24 mouse cellular contexts compared by ENCODE assay signal in the genomic region with DNA sequence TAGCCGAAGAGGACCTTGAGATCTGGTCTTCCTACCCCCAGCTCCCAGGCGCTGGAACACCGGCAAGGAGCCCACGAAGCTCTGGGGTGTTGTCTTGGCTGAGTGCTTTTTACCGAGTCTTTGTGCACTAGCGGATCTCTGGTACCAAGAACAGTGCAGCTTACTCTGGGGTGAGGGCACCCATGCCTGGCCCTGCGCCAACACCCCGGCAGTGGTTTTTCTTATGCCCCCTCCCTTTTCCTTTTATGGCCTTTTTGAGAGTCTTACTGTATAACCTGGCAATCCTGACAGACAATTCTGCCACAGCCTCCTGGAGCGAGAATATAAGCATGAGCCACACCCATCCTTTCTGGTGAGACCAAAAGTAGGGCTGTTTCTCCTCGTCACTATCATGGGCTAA. TPM values are rescaled to one million over a fixed set of nuclear protein-coding genes. Genes with fewer than 3 reads are reported as not detected.
A peak's percentile ranks its signal among the peaks of the same experiment; 100 is the strongest.
DNase-seq lines count a peak whose midpoint lies in the region; ATAC-seq and TF ChIP-seq lines count a peak whose summit lies in the region.
"Had no signal": no experiment of that assay in that cellular context is flagged by ENCODE, and none has a peak within 500 bp of the region (broad histone marks: within the 10 kb centered on the region; RNA-seq: fewer than 3 reads in every experiment).

No protein-coding gene starts in this region.

- DNase-seq in embryonic facial prominence, embryonic 10.5 days (ENCODE audit: low spot score) = no peak
- no peak for DNase-seq in limb, embryonic 10.5 days (ENCODE audit: low spot score)
- DNase-seq in thymus, postnatal 4 days = no peak
- no peak for DNase-seq in spleen, postnatal 14 days (ENCODE audit: low spot score in 2 of 2)
- DNase-seq: adrenal gland, adult 8-10 months; adrenal gland, postnatal 36 days; cerebellum, adult 2 months; cerebellum, postnatal 10 days; embryo, embryonic 11 days; forebrain, postnatal 0 days; gastrocnemius, postnatal 14 days; heart, adult 2 months; heart, postnatal 14 days had no signal

- TF ChIP-seq CTCF in E14TG2a.4 (conservative IDR thresholded peaks at IDR 0.05; ENCODE audit: low read length) = no peak

- no peaks in the 10 kb centered on the region for H3K27me3 ChIP-seq in embryonic facial prominence, embryonic 13.5 days
- no peaks in the 10 kb centered on the region for H3K27me3 ChIP-seq in embryonic facial prominence, embryonic 10.5 days (replicated peaks; ENCODE audit: low read depth, poor library complexity, severe bottlenecking)
- no peaks in the 10 kb centered on the region for H3K27me3 ChIP-seq in limb, embryonic 15.5 days
- no peaks in the 10 kb centered on the region for H3K27me3 ChIP-seq in limb, embryonic 10.5 days (ENCODE audit: low read depth, poor library complexity, severe bottlenecking)
- peaks cover 24% of the 10 kb centered on the region for H3K27me3 ChIP-seq in E14TG2a.4 (ENCODE audit: insufficient read depth, low read length)
- H3K27me3 ChIP-seq in embryonic facial prominence, embryonic 15.5 days = no peaks in the 10 kb centered on the region
- H3K27me3 ChIP-seq: embryonic facial prominence, embryonic 12.5 days; forebrain, embryonic 13.5 days; heart, embryonic 15.5 days; hindbrain, embryonic 13.5 days; Patski had no signal

- peaks cover 94% of the 10 kb centered on the region for H3K36me3 ChIP-seq in embryonic facial prominence, embryonic 13.5 days
- H3K36me3 ChIP-seq in embryonic facial prominence, embryonic 10.5 days (replicated peaks) = peaks cover 98% of the 10 kb centered on the region
- H3K36me3 ChIP-seq in limb, embryonic 15.5 days = peaks cover 95% of the 10 kb centered on the region
- peaks cover 94% of the 10 kb centered on the region for H3K36me3 ChIP-seq in limb, embryonic 10.5 days
- peaks cover 41% of the 10 kb centered on the region for H3K36me3 ChIP-seq in E14TG2a.4 (ENCODE audit: insufficient read depth, low read length)
- H3K36me3 ChIP-seq in embryonic facial prominence, embryonic 15.5 days = peaks cover 93% of the 10 kb centered on the region

- H3K9me3 ChIP-seq in embryonic facial prominence, embryonic 13.5 days = no peaks in the 10 kb centered on the region
- no peaks in the 10 kb centered on the region for H3K9me3 ChIP-seq in embryonic facial prominence, embryonic 10.5 days
- H3K9me3 ChIP-seq in limb, embryonic 15.5 days = no peaks in the 10 kb centered on the region
- no peaks in the 10 kb centered on the region for H3K9me3 ChIP-seq in limb, embryonic 10.5 days (replicated peaks)
- H3K9me3 ChIP-seq in E14TG2a.4 (ENCODE audit: low read length) = no peaks in the 10 kb centered on the region
- no peaks in the 10 kb centered on the region for H3K9me3 ChIP-seq in embryonic facial prominence, embryonic 15.5 days (replicated peaks)
- H3K9me3 ChIP-seq: embryonic facial prominence, embryonic 12.5 days; forebrain, embryonic 13.5 days; heart, embryonic 15.5 days; hindbrain, embryonic 13.5 days had no signal

- no peaks in the 10 kb centered on the region for H3K4me1 ChIP-seq in embryonic facial prominence, embryonic 13.5 days
- H3K4me1 ChIP-seq in embryonic facial prominence, embryonic 10.5 days = no peaks in the 10 kb centered on the region
- H3K4me1 ChIP-seq in limb, embryonic 15.5 days = no peaks in the 10 kb centered on the region
- no peaks in the 10 kb centered on the region for H3K4me1 ChIP-seq in limb, embryonic 10.5 days
- peaks cover 81% of the 10 kb centered on the region for H3K4me1 ChIP-seq in E14TG2a.4 (replicated peaks; ENCODE audit: low read depth, low read length)
- 0 out of 2 replicates have a peak, but pooled peaks cover 3% of the 10 kb centered on the region for H3K4me1 ChIP-seq in embryonic facial prominence, embryonic 15.5 days
- H3K4me1 ChIP-seq: embryonic facial prominence, embryonic 12.5 days; forebrain, embryonic 13.5 days; heart, embryonic 15.5 days had no signal

- no peak overlapping the region for H3K4me3 ChIP-seq in embryonic facial prominence, embryonic 13.5 days
- no peak overlapping the region for H3K4me3 ChIP-seq in embryonic facial prominence, embryonic 10.5 days
- H3K4me3 ChIP-seq in limb, embryonic 15.5 days = no peak overlapping the region
- H3K4me3 ChIP-seq in limb, embryonic 10.5 days = no peak overlapping the region
- H3K4me3 ChIP-seq in E14TG2a.4 (replicated peaks; ENCODE audit: low read length) = peak overlapping the region; percentile 23
- no peak overlapping the region for H3K4me3 ChIP-seq in embryonic facial prominence, embryonic 15.5 days (replicated peaks)
- H3K4me3 ChIP-seq: embryonic facial prominence, embryonic 12.5 days; forebrain, embryonic 13.5 days; heart, adult 2 months; heart, embryonic 15.5 days; hindbrain, embryonic 13.5 days had no signal

- no peak overlapping the region for H3K4me2 ChIP-seq in embryonic facial prominence, embryonic 13.5 days
- no peak overlapping the region for H3K4me2 ChIP-seq in limb, embryonic 15.5 days
- no peak overlapping the region for H3K4me2 ChIP-seq in embryonic facial prominence, embryonic 15.5 days (replicated peaks)
- H3K4me2 ChIP-seq: embryonic facial prominence, embryonic 12.5 days; forebrain, embryonic 13.5 days; heart, embryonic 11.5 days; heart, embryonic 15.5 days; hindbrain, embryonic 13.5 days had no signal

- 0 out of 2 replicates have a peak overlapping the region, but pooled peaks have one; percentile 11 for H3K27ac ChIP-seq in embryonic facial prominence, embryonic 13.5 days
- H3K27ac ChIP-seq in embryonic facial prominence, embryonic 10.5 days (replicated peaks) = no peak overlapping the region
- peak overlapping the region; percentile 61 for H3K27ac ChIP-seq in limb, embryonic 15.5 days
- H3K27ac ChIP-seq in limb, embryonic 10.5 days = no peak overlapping the region
- H3K27ac ChIP-seq in embryonic facial prominence, embryonic 15.5 days (replicated peaks) = peak overlapping the region; percentile 29; the same call in 1 of the 2 replicates
- H3K27ac ChIP-seq: embryonic facial prominence, embryonic 12.5 days; forebrain, embryonic 13.5 days; heart, adult 2 months; heart, embryonic 15.5 days; hindbrain, embryonic 13.5 days; hindbrain, postnatal 0 days had no signal

- 80% methylated on average over 10 of the region's 10 CpGs for WGBS in embryonic facial prominence, embryonic 13.5 days
- 88% methylated on average over 10 of the region's 10 CpGs for WGBS in embryonic facial prominence, embryonic 10.5 days
- WGBS in limb, embryonic 15.5 days = 73% methylated on average over 10 of the region's 10 CpGs
- 85% methylated on average over 10 of the region's 10 CpGs for WGBS in limb, embryonic 10.5 days
- 74% methylated on average over 10 of the region's 10 CpGs for WGBS in embryonic facial prominence, embryonic 15.5 days

- H3K9ac ChIP-seq in embryonic facial prominence, embryonic 13.5 days = no peak overlapping the region
- H3K9ac ChIP-seq in limb, embryonic 15.5 days = no peak overlapping the region
- no peak overlapping the region for H3K9ac ChIP-seq in embryonic facial prominence, embryonic 15.5 days
- H3K9ac ChIP-seq: embryonic facial prominence, embryonic 12.5 days; forebrain, embryonic 13.5 days; forebrain, postnatal 0 days; heart, embryonic 15.5 days; hindbrain, embryonic 13.5 days had no signal

- ATAC-seq in embryonic facial prominence, embryonic 13.5 days (ENCODE audit: insufficient number of reproducible peaks, insufficient read depth, low FRiP score, low TSS enrichment, low read depth) = no peak
- ATAC-seq in limb, embryonic 15.5 days (ENCODE audit: insufficient number of reproducible peaks, low FRiP score, low TSS enrichment, low read depth) = no peak
- no peak for ATAC-seq in embryonic facial prominence, embryonic 15.5 days (ENCODE audit: insufficient number of reproducible peaks, low FRiP score, low TSS enrichment, low read depth)
- ATAC-seq: forebrain, postnatal 0 days; hindbrain, postnatal 0 days had no signal

RNA-seq across cellular contexts. Expression of gene Letmd1, which starts 9.5 kb away (rescaled TPM):
- 31.4 and 33.0 TPM in 2 replicates for polyA plus RNA-seq in embryonic facial prominence, embryonic 13.5 days (2015; fragmentation: Nextera tagmentation; extraction: Ambion mirVana)
- polyA plus RNA-seq in embryonic facial prominence, embryonic 10.5 days (2016; fragmentation: Nextera tagmentation; extraction: Ambion mirVana) = 36.5 and 38.6 TPM in 2 replicates
- 29.6 and 30.5 TPM in 2 replicates for polyA plus RNA-seq in limb, embryonic 15.5 days (2015; fragmentation: Nextera tagmentation; extraction: Ambion mirVana)
- 29.7 and 31.4 TPM in 2 replicates for polyA plus RNA-seq in limb, embryonic 10.5 days (2016; fragmentation: Nextera tagmentation; extraction: Ambion mirVana)
- polyA plus RNA-seq in embryonic facial prominence, embryonic 15.5 days (2015; fragmentation: Nextera tagmentation; extraction: Ambion mirVana) = 29.6 and 30.2 TPM in 2 replicates

RNA-seq across cellular contexts. Expression of gene Csrnp2, which starts 16.9 kb away (rescaled TPM):
- polyA plus RNA-seq in embryonic facial prominence, embryonic 13.5 days (2015; fragmentation: Nextera tagmentation; extraction: Ambion mirVana) = 24.3 and 24.8 TPM in 2 replicates
- 24.2 and 25.4 TPM in 2 replicates for polyA plus RNA-seq in embryonic facial prominence, embryonic 10.5 days (2016; fragmentation: Nextera tagmentation; extraction: Ambion mirVana)
- 13.6 and 15.9 TPM in 2 replicates for polyA plus RNA-seq in limb, embryonic 15.5 days (2015; fragmentation: Nextera tagmentation; extraction: Ambion mirVana)
- polyA plus RNA-seq in limb, embryonic 10.5 days (2016; fragmentation: Nextera tagmentation; extraction: Ambion mirVana) = 24.8 and 28.2 TPM in 2 replicates
- 17.4 and 18.8 TPM in 2 replicates for polyA plus RNA-seq in embryonic facial prominence, embryonic 15.5 days (2015; fragmentation: Nextera tagmentation; extraction: Ambion mirVana)

RNA-seq across cellular contexts. Expression of gene Slc11a2, which starts 53.5 kb away (rescaled TPM):
- polyA plus RNA-seq in embryonic facial prominence, embryonic 13.5 days (2015; fragmentation: Nextera tagmentation; extraction: Ambion mirVana) = 21.8 and 22.0 TPM in 2 replicates
- 25.0 and 28.3 TPM in 2 replicates for polyA plus RNA-seq in embryonic facial prominence, embryonic 10.5 days (2016; fragmentation: Nextera tagmentation; extraction: Ambion mirVana)
- polyA plus RNA-seq in limb, embryonic 15.5 days (2015; fragmentation: Nextera tagmentation; extraction: Ambion mirVana) = 20.6 and 21.6 TPM in 2 replicates
- 30.4 and 31.0 TPM in 2 replicates for polyA plus RNA-seq in limb, embryonic 10.5 days (2016; fragmentation: Nextera tagmentation; extraction: Ambion mirVana)
- 23.6 and 25.9 TPM in 2 replicates for polyA plus RNA-seq in embryonic facial prominence, embryonic 15.5 days (2015; fragmentation: Nextera tagmentation; extraction: Ambion mirVana)

RNA-seq across cellular contexts. Expression of gene Gm5475, which starts 56.4 kb away (rescaled TPM):
- 0.10 TPM in 1 of 2 replicates, not detected in the other for polyA plus RNA-seq in embryonic facial prominence, embryonic 13.5 days (2015; fragmentation: Nextera tagmentation; extraction: Ambion mirVana)
- polyA plus RNA-seq in embryonic facial prominence, embryonic 10.5 days (2016; fragmentation: Nextera tagmentation; extraction: Ambion mirVana) = 0.05 TPM in 1 of 2 replicates, not detected in the other
- 0.06 TPM in 1 of 2 replicates, not detected in the other for polyA plus RNA-seq in limb, embryonic 15.5 days (2015; fragmentation: Nextera tagmentation; extraction: Ambion mirVana)
- 0.08 and 0.11 TPM in 2 replicates for polyA plus RNA-seq in limb, embryonic 10.5 days (2016; fragmentation: Nextera tagmentation; extraction: Ambion mirVana)
- 0.07 TPM in 1 of 2 replicates, not detected in the other for polyA plus RNA-seq in embryonic facial prominence, embryonic 15.5 days (2015; fragmentation: Nextera tagmentation; extraction: Ambion mirVana)
- polyA plus RNA-seq: cerebellum, adult 2 months; forebrain, embryonic 13.5 days; heart, adult 2 months; heart, embryonic 11.5 days; heart, embryonic 15.5 days had no signal

Comparison
In these comparisons a context has a peak if more than half of its experiments do, and no peak if none do; other contexts are left out.
1. H3K27ac ChIP-seq: peak in embryonic facial prominence, embryonic 13.5 days (single experiment), limb, embryonic 15.5 days (single experiment) and embryonic facial prominence, embryonic 15.5 days (single experiment); none in embryonic facial prominence, embryonic 10.5 days (single experiment) and limb, embryonic 10.5 days (single experiment).